Mouse (Mus musculus) heart, adult 2 months (tissue): ENCODE measurements around the gene Jsrp1.

Experiments used
- CTCF ChIP-seq: fragments of 200-600 bp; IDR thresholded peaks from 2 replicates; pipeline ENCODE4 v1.8.1; 2022; ENCODE audit warnings: antibody characterized with exemption, mild to moderate bottlenecking, moderate library complexity
- POLR2A ChIP-seq: fragments of 200-500 bp; IDR thresholded peaks from 2 replicates; pipeline ENCODE4 v1.6.1; 2011; ENCODE audit warnings: mild to moderate bottlenecking, low read depth, low read length, control low read depth; ENCODE audit not compliant: insufficient read depth

GRCm38 (mm10) chr10:80792175-80793032 lies 20.9 kb downstream of the Jsrp1 start:
- TF ChIP-seq CTCF (no peak), POLR2A (no peak)
